Mouse (Mus musculus) left cerebral cortex, postnatal 14 days (tissue): ENCODE data around the gene Cdkn2aipnl. TPM values are rescaled to one million over a fixed set of nuclear protein-coding genes. Genes with fewer than 3 reads are reported as not detected.

Source experiments
- DNase-seq, 2 experiments: peaks; one replicate each; pipeline ENCODE4 v3.0.0; 2021 to 2022; ENCODE audit warnings: low spot score in 2 of 2, mixed read lengths in 1 of 2
- intact Hi-C: fragments of 180-260 bp; cut with DNase I; formaldehyde crosslinking; loops from one replicate; pipeline ENCODE4 v1.15.1; 2025
- total RNA-seq, 2 experiments: library from RNA; stranded (reverse); gene quantifications; 2 replicates each; pipeline ENCODE4 v1.2.3; 2021

The Cdkn2aipnl gene
- total RNA-seq, 2 experiments from 2014 or later, result 32.8 to 32.9 TPM

- intact Hi-C loops, result no loop called here
- DNase-seq, result no peak
Measured at GRCm38 (mm10) chr11:51943500-51943841, 24.0 kb upstream of the Cdkn2aipnl start.

GRCm38 (mm10) chr11:51944239-51944638 lies 23.2 kb upstream of the Cdkn2aipnl start:
- intact Hi-C loops, result no loop called here
- no peak for DNase-seq

- intact Hi-C loops, result no loop called here
- DNase-seq, result peak; percentile 56 to 63
Measured at GRCm38 (mm10) chr11:51945548-51945947, 21.9 kb upstream of the Cdkn2aipnl start.

- intact Hi-C loops, result no loop called here
- DNase-seq, result peak; percentile 12 to 61
Measured at GRCm38 (mm10) chr11:51946144-51946543, 21.3 kb upstream of the Cdkn2aipnl start.

GRCm38 (mm10) chr11:51949155-51949840 lies 18.2 kb upstream of the Cdkn2aipnl start:
- DNase-seq, result no peak
- intact Hi-C loops, result no loop called here

- DNase-seq, result no peak
- intact Hi-C loops, result no loop called here
Measured at GRCm38 (mm10) chr11:51949919-51950318, 17.5 kb upstream of the Cdkn2aipnl start.

GRCm38 (mm10) chr11:51951861-51952420 lies 15.5 kb upstream of the Cdkn2aipnl start:
- intact Hi-C loops, result no loop called here

GRCm38 (mm10) chr11:51956112-51956511 lies 11.3 kb upstream of the Cdkn2aipnl start:
- no peak for DNase-seq
- intact Hi-C loops, result no loop called here

More at GRCm38 (mm10) chr11:51951861-51952420, 15.5 kb upstream of the Cdkn2aipnl start:
- no peak for DNase-seq

GRCm38 (mm10) chr11:51957760-51958159 lies 9.7 kb upstream of the Cdkn2aipnl start:
- DNase-seq, result no peak
- intact Hi-C loops, result no loop called here

- no peak for DNase-seq
- intact Hi-C loops, result no loop called here
Measured at GRCm38 (mm10) chr11:51959511-51959910, 8.0 kb upstream of the Cdkn2aipnl start.

- intact Hi-C loops, result no loop called here
- DNase-seq, result no peak
Measured at GRCm38 (mm10) chr11:51960061-51960460, 7.4 kb upstream of the Cdkn2aipnl start.

GRCm38 (mm10) chr11:51960967-51961471 lies 6.4 kb upstream of the Cdkn2aipnl start:
- peak; percentile 38 to 63 for DNase-seq
- intact Hi-C loops, result no loop called here

GRCm38 (mm10) chr11:51961761-51962160 lies 5.7 kb upstream of the Cdkn2aipnl start:
- DNase-seq, result no peak
- intact Hi-C loops, result no loop called here

GRCm38 (mm10) chr11:51962277-51962676 lies 5.2 kb upstream of the Cdkn2aipnl start:
- no peak for DNase-seq
- intact Hi-C loops, result no loop called here

GRCm38 (mm10) chr11:51966651-51967050 lies 810 bp upstream of the Cdkn2aipnl start:
- no peak for DNase-seq
- intact Hi-C loops, result loop anchor here (2.0 kb wide), 1 partner anchor 112 kb away; no protein-coding TSS in a partner anchor

GRCm38 (mm10) chr11:51968896-51969295 lies 1.4 kb downstream of the Cdkn2aipnl start:
- intact Hi-C loops, result loop anchor here (2.0 kb wide), 1 partner anchor 148 kb away; no protein-coding TSS in a partner anchor
- no peak for DNase-seq

- intact Hi-C loops, result loop anchor here (2.0 kb wide), 1 partner anchor 149 kb away; no protein-coding TSS in a partner anchor
Measured at GRCm38 (mm10) chr11:51969511-51969910, 2.0 kb downstream of the Cdkn2aipnl start.

GRCm38 (mm10) chr11:51971644-51972043 lies 4.2 kb downstream of the Cdkn2aipnl start:
- no peak for DNase-seq
- intact Hi-C loops, result no loop called here

More at GRCm38 (mm10) chr11:51969511-51969910, 2.0 kb downstream of the Cdkn2aipnl start:
- DNase-seq, result no peak

GRCm38 (mm10) chr11:51999611-52000289 lies 32.3 kb downstream of the Cdkn2aipnl start:
- DNase-seq, result peak; percentile 23 to 28
- intact Hi-C loops, result loop anchor here (5.0 kb wide), 1 partner anchor 98 kb away; the partner anchor contains the start of gene Ppp2ca
